Mouse (Mus musculus) kidney, embryonic 16.5 days (tissue): ENCODE data around the gene Umad1. TPM values are rescaled to one million over a fixed set of nuclear protein-coding genes. Genes with fewer than 3 reads are reported as not detected.
A peak's percentile ranks its signal among the peaks of the same experiment; 100 is the strongest.

Experiments
- ATAC-seq: fragments of 200-750 bp; cut with Nextera tagmentation; 2 replicates; pipeline ENCODE4 v1.8.0; 2017; ENCODE audit warnings: moderate TSS enrichment; ENCODE audit not compliant: low FRiP score, low TSS enrichment
- H3K27ac ChIP-seq: fragments of 300-500 bp; sonication (generic); 2 replicates; pipeline ENCODE4 v1.5.1; 2014; ENCODE audit warnings: low read length
- H3K27me3 ChIP-seq: fragments of 300-500 bp; sonication (generic); 2 replicates; pipeline ENCODE4 v1.6.1; 2014; ENCODE audit warnings: low read length, control low read depth, mixed read lengths; ENCODE audit not compliant: insufficient read depth
- H3K36me3 ChIP-seq: fragments of 300-500 bp; sonication (generic); 2 replicates; pipeline ENCODE4 v1.6.1; 2014; ENCODE audit warnings: low read length, control low read depth, mixed read lengths; ENCODE audit not compliant: insufficient read depth
- H3K4me1 ChIP-seq: fragments of 300-500 bp; sonication (generic); 2 replicates; pipeline ENCODE4 v1.6.1; 2014; ENCODE audit warnings: low read length, control low read depth, mixed read lengths; ENCODE audit not compliant: insufficient read depth
- H3K4me2 ChIP-seq: fragments of 300-500 bp; sonication (generic); replicated peaks from 2 replicates; pipeline ENCODE4 v1.6.1; 2014; ENCODE audit warnings: low read depth, low read length
- H3K4me3 ChIP-seq: fragments of 300-500 bp; sonication (generic); 2 replicates; pipeline ENCODE4 v1.5.1; 2014; ENCODE audit warnings: mild to moderate bottlenecking, low read length
- H3K9ac ChIP-seq: fragments of 300-500 bp; sonication (generic); replicated peaks from 2 replicates; pipeline ENCODE4 v1.6.1; 2014; ENCODE audit warnings: low read length
- H3K9me3 ChIP-seq: fragments of 300-500 bp; sonication (generic); 2 replicates; pipeline ENCODE4 v1.6.1; 2016; ENCODE audit warnings: low read length, control low read depth
- WGBS: fragments of 180-500 bp; shearing (Covaris S2); extraction: QIAGEN DNeasy Blood & Tissue Kit; methylation state at CpG from one replicate; pipeline ENCODE4 v1.1.7; 2014; 5-methylcytosine and 5-hydroxymethylcytosine counted together
- polyA plus RNA-seq: library from polyadenylated mRNA; unstranded; fragments of >200 nt; fragmentation: Nextera tagmentation; extraction: Ambion mirVana; gene quantifications from 2 replicates; pipeline ENCODE4 v1.2.1, GENCODE M21; 2015

The Umad1 gene
- polyA plus RNA-seq, 1 experiment from 2014 or later: 27.4 TPM

DNA sequence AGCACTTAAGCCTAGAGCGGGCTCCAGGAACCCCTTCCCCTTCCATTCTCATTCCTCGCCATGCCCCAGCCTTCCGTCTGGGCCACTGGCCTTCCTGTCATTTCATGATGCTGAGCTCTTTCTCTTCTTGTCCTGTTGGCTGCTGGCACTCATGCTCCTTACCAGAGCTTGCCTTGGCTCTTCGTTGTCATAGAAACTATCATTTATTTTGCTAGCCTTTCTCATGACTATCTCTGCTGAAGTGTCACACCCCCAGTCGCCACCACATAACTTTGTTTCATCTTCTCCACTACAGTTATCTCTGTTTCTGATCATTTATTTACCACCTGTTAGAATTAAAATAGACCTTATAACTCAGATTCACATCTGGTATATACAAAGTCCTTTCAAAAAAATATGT lies 117.3 kb downstream of the Umad1 start:
- Histone ChIP-seq H3K27me3 (no peaks in the 10 kb centered on the region), H3K9ac (no peak overlapping the region), H3K4me3 (no peak overlapping the region), H3K36me3 (no peaks in the 10 kb centered on the region), H3K4me1 (no peaks in the 10 kb centered on the region), H3K27ac (no peak overlapping the region), H3K4me2 (no peak overlapping the region), H3K9me3 (no peaks in the 10 kb centered on the region)
- no peak for ATAC-seq
- 94% methylated on average over 5 of the region's 5 CpGs for WGBS

DNA sequence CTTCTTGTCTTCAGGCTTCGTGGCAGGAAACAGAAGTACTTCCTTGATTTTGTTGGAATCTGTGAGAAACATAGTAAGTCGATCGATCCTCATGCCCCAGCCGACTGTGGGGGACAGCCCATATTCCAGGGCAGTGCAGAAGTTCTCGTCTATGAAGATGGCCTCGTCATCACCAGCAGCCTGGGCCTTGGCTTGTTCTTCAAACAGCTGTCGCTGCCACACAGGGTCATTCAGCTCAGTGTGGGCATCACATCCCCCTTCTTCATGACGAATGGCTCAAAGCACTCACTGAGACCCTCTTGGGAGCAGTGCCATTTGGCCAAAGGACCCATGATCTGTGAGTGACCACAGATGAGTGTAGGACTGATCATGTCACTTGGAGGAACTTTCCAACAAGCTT lies 118.6 kb downstream of the Umad1 start:
- Histone ChIP-seq H3K9me3 (no peaks in the 10 kb centered on the region), H3K27ac (no peak overlapping the region), H3K4me1 (no peaks in the 10 kb centered on the region), H3K4me3 (no peak overlapping the region), H3K4me2 (no peak overlapping the region), H3K9ac (no peak overlapping the region), H3K36me3 (no peaks in the 10 kb centered on the region), H3K27me3 (no peaks in the 10 kb centered on the region)
- ATAC-seq: no peak
- 91% methylated on average over 8 of the region's 8 CpGs for WGBS

DNA sequence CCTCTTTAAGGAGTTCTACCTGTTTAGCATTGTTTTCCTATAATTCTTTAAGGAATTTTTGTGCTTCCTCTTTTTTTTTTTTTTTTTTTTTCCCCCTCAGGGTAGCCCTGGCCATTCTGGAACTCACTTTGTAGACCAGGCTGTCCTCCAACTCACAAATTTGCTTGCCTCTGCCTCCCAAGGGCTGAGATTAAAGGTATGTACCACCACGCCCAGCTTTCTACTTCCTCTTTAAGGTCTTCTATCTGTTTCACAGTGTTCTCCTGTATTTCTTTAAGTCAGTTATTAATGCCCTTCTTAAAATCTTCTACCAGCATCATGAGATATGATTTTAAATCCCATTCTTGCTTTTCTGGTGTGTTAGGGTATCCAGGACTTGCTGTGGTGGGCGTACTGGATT lies 130.2 kb downstream of the Umad1 start:
- Histone ChIP-seq H3K4me1 (no peaks in the 10 kb centered on the region), H3K27ac (no peak overlapping the region), H3K9ac (no peak overlapping the region), H3K36me3 (no peaks in the 10 kb centered on the region), H3K4me2 (no peak overlapping the region), H3K4me3 (no peak overlapping the region), H3K27me3 (no peaks in the 10 kb centered on the region), H3K9me3 (no peaks in the 10 kb centered on the region)
- ATAC-seq: no peak
- WGBS: 95% methylated on average over 2 of the region's 2 CpGs

DNA sequence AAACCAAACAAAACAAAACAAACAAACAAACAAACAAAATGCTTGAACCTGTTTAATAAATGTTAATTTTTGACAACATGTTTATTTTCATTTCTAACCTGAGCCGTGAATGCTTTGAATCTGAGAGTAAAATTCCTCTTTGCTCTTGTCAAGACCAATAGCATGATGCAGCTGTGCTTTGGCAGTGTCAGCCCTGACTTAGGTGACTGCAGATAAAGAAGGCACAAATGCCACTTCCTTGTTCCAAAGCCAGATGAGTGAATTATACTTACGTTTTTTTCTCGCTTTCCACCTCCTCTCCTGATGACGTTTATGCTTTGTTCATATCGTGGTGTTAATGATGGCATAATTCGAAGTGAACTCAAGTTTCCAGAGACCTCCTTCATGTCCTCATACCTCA lies 131.2 kb downstream of the Umad1 start:
- 84% methylated on average over 6 of the region's 6 CpGs for WGBS
- Histone ChIP-seq H3K9ac (no peak overlapping the region), H3K27ac (no peak overlapping the region), H3K36me3 (no peaks in the 10 kb centered on the region), H3K27me3 (no peaks in the 10 kb centered on the region), H3K4me1 (no peaks in the 10 kb centered on the region), H3K4me3 (no peak overlapping the region), H3K9me3 (no peaks in the 10 kb centered on the region), H3K4me2 (no peak overlapping the region)
- no peak for ATAC-seq

- Histone ChIP-seq H3K36me3 (no peaks in the 10 kb centered on the region), H3K4me3 (no peak overlapping the region), H3K9ac (no peak overlapping the region), H3K9me3 (no peaks in the 10 kb centered on the region), H3K4me2 (no peak overlapping the region), H3K27ac (no peak overlapping the region), H3K4me1 (no peaks in the 10 kb centered on the region), H3K27me3 (no peaks in the 10 kb centered on the region)
- 81% methylated on average over 2 of the region's 2 CpGs for WGBS
- no peak for ATAC-seq
Observed at GRCm38 (mm10) chr6:8390935-8391334, 131.8 kb downstream of the Umad1 start.

DNA sequence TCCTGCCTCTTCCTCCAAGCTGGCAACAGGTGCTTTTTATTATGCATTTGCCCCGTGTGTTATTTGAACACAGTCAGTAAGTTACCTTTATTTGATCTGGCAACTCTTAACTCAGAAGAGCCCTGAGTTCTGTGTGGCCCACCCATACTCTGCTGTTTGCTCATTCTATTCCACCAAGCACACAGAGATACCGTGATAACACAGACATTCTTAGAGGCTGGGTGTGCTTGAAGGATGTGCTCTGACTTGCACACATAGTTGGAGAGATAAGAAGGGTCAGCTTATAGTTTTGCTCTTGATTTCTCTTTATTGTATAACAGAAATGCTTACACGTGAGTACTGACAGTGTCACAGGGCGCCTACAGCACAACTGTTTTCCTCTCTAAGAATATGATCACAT lies 133.9 kb downstream of the Umad1 start:
- Histone ChIP-seq H3K27ac (no peak overlapping the region), H3K9me3 (no peaks in the 10 kb centered on the region), H3K4me3 (no peak overlapping the region), H3K9ac (no peak overlapping the region), H3K4me1 (no peaks in the 10 kb centered on the region), H3K4me2 (no peak overlapping the region), H3K36me3 (no peaks in the 10 kb centered on the region), H3K27me3 (no peaks in the 10 kb centered on the region)
- ATAC-seq: no peak
- WGBS: 80% methylated on average over 4 of the region's 4 CpGs

DNA sequence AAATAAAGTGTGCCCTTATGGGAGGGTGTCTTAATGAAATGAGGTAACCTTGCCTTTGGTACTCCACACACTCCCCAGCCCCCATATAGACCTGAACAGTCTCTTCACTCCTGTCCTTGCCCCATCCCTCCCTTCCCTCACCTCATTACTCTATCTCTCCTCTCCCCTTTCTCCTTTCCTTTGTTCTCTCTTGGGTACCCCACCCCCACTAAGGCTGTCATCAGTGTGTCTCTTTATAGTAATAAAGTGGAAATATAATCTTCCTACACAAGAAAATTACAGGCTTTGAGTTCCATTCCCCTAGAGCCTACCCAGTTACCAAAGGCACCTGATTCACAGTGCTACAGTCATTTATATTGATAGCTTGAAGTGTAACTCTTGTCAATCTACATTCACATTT lies 135.0 kb downstream of the Umad1 start:
- Histone ChIP-seq H3K9me3 (no peaks in the 10 kb centered on the region), H3K36me3 (no peaks in the 10 kb centered on the region), H3K4me1 (no peaks in the 10 kb centered on the region), H3K27ac (no peak overlapping the region), H3K27me3 (no peaks in the 10 kb centered on the region), H3K4me3 (no peak overlapping the region), H3K9ac (no peak overlapping the region), H3K4me2 (no peak overlapping the region)
- no peak for ATAC-seq

DNA sequence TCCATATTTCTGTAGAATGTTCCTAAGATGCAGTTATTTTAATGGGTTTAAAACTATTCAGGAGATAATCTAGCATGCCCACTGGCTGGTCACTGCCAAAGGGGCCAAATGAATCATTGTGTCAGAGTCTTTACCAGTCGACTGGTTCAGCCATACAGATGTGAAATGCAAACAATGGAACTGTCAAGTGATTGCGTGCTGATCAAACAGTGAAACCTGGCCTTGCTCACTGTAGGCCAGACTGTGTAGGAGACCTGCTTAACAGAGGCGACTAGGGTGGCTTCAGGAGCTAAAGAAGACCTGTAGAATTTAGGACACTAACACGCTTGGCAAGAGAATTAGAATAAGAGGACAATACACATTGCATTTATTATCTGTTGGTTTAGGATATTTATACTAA lies 136.0 kb downstream of the Umad1 start:
- Histone ChIP-seq H3K9me3 (no peaks in the 10 kb centered on the region), H3K4me2 (no peak overlapping the region), H3K4me3 (no peak overlapping the region), H3K27me3 (no peaks in the 10 kb centered on the region), H3K36me3 (no peaks in the 10 kb centered on the region), H3K9ac (no peak overlapping the region), H3K4me1 (no peaks in the 10 kb centered on the region), H3K27ac (no peak overlapping the region)
- 26% methylated on average over 4 of the region's 4 CpGs for WGBS
- peak; percentile 49; the same call in 1 of the 2 replicates for ATAC-seq

DNA sequence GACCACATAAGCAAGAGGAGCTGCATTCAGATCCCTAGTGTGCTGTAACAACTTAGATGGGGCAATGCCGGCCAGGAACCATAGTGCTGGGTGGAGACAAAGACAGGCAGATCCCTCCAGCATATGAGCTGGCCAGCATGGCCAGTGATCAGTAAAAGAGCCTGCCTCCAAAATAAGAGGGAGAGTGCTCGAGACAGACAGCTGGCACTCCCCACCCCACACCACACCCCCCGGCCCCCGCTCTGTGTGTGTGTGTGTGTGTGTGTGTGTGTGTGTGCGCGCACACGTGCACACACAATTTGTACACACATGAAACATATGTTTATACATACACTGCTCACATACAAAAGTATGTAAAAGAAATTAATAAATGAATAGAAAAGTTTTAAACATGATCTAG lies 138.2 kb downstream of the Umad1 start:
- WGBS: 84% methylated on average over 7 of the region's 7 CpGs
- Histone ChIP-seq H3K9me3 (no peaks in the 10 kb centered on the region), H3K4me1 (no peaks in the 10 kb centered on the region), H3K36me3 (no peaks in the 10 kb centered on the region), H3K4me2 (no peak overlapping the region), H3K9ac (no peak overlapping the region), H3K4me3 (no peak overlapping the region), H3K27ac (no peak overlapping the region), H3K27me3 (no peaks in the 10 kb centered on the region)
- ATAC-seq: no peak; the same call in 1 of the 2 replicates

DNA sequence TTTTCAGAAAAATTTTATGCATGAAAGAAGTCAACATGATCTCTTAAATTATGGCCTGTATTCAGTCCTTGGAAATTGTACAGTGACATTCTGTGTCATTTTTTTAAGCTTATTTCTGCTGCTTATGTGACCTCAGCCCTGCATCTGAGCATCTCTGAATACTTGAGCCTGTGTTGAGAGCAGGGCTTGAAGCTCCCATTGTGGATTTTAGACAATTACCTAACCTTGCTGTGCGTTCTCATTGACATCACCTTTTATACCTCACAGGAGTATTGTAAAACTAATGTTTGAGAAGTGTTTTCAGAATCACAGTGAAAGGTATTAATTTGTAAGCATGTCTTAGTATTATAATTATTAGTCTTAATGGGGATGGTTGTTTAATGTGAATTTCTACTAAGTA lies 140.6 kb downstream of the Umad1 start:
- H3K36me3 ChIP-seq: no peaks in the 10 kb centered on the region
- no peak overlapping the region for H3K4me2 ChIP-seq
- H3K27ac ChIP-seq: no peak overlapping the region
- no peak overlapping the region for H3K9ac ChIP-seq
- 90% methylated on average over 1 of the region's 1 CpGs for WGBS
- no peaks in the 10 kb centered on the region for H3K27me3 ChIP-seq
- no peaks in the 10 kb centered on the region for H3K4me1 ChIP-seq
- no peak for ATAC-seq
- no peak overlapping the region for H3K4me3 ChIP-seq
- H3K9me3 ChIP-seq: no peaks in the 10 kb centered on the region

DNA sequence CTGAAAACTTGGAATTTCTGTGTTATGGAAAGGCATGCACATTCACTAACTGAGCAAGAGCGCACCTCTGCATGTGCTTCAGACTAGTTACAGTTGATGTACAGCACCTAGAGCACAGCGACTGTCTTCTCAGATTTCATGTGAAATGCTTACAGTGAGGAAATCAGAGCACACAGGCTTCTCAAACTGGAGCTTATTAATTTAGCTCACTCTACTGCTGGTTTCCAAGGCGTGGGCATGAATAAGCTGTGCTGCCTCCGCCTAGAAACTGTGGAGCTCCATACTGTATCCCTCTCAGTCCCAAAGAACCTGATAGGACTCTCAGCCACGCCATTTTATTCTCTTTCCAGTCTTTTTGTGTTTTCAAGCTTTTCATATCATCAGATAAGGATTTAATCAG lies 144.0 kb downstream of the Umad1 start:
- 80% methylated on average over 5 of the region's 5 CpGs for WGBS
- Histone ChIP-seq H3K4me3 (no peak overlapping the region), H3K4me2 (no peak overlapping the region), H3K4me1 (no peaks in the 10 kb centered on the region), H3K27ac (no peak overlapping the region), H3K9me3 (no peaks in the 10 kb centered on the region), H3K27me3 (no peaks in the 10 kb centered on the region), H3K36me3 (no peaks in the 10 kb centered on the region), H3K9ac (no peak overlapping the region)
- ATAC-seq: no peak
